Mouse (Mus musculus) forebrain, embryonic 12.5 days (tissue): Measurements from ENCODE around the gene B4galnt1. TPM values are rescaled to one million over a fixed set of nuclear protein-coding genes. Genes with fewer than 3 reads are reported as not detected.

ENCODE experiments used
- polyA plus RNA-seq: library from polyadenylated mRNA; unstranded; fragments of >200 nt; fragmentation: Nextera tagmentation; extraction: Ambion mirVana; gene quantifications from 2 replicates; pipeline ENCODE4 v1.2.1, GENCODE M21; 2016

B4galnt1 gene
- polyA plus RNA-seq, 1 experiment from 2014 or later = 13.3 TPM

Other genes starting within 250 kb of the B4galnt1 start
- gene Ctdsp2, start 186.5 kb upstream of the B4galnt1 start, polyA plus RNA-seq = 49.2 and 49.5 TPM in 2 replicates
- 0.21 TPM in 1 of 2 replicates, not detected in the other for gene Avil, start 164.5 kb upstream of the B4galnt1 start, polyA plus RNA-seq
- gene Tsfm, start 134.4 kb upstream of the B4galnt1 start, polyA plus RNA-seq = 82.7 and 82.8 TPM in 2 replicates
- gene Mettl1, start 123.8 kb upstream of the B4galnt1 start, polyA plus RNA-seq = 31.4 and 35.5 TPM in 2 replicates
- gene Eef1akmt3, start 123.7 kb upstream of the B4galnt1 start, polyA plus RNA-seq = 0.14 and 0.20 TPM in 2 replicates
- 0.10 and 0.28 TPM in 2 replicates for gene Cyp27b1, start 117.0 kb upstream of the B4galnt1 start, polyA plus RNA-seq
- 3.9 and 4.2 TPM in 2 replicates for gene March9, start 105.0 kb upstream of the B4galnt1 start, polyA plus RNA-seq
- 2,431 and 2,450 TPM in 2 replicates for gene Cdk4, start 101.7 kb upstream of the B4galnt1 start, polyA plus RNA-seq
- gene Tspan31, start 95.0 kb upstream of the B4galnt1 start, polyA plus RNA-seq = 139 and 158 TPM in 2 replicates
- gene Agap2, start 89.9 kb upstream of the B4galnt1 start, polyA plus RNA-seq = 0.73 and 1.1 TPM in 2 replicates
- gene Os9, start 44.1 kb upstream of the B4galnt1 start, polyA plus RNA-seq = 86.1 and 90.2 TPM in 2 replicates
- gene Slc26a10, start 15.4 kb downstream of the B4galnt1 start, polyA plus RNA-seq = 0.86 and 2.2 TPM in 2 replicates
- gene Arhgef25, start 24.9 kb downstream of the B4galnt1 start, polyA plus RNA-seq = 32.3 and 36.4 TPM in 2 replicates
- 170 and 172 TPM in 2 replicates for gene Dtx3, start 30.5 kb downstream of the B4galnt1 start, polyA plus RNA-seq
- gene Pip4k2c, start 46.4 kb downstream of the B4galnt1 start, polyA plus RNA-seq = 19.4 and 20.2 TPM in 2 replicates
- 44.1 and 53.1 TPM in 2 replicates for gene Kif5a, start 98.1 kb downstream of the B4galnt1 start, polyA plus RNA-seq
- 226 and 229 TPM in 2 replicates for gene Dctn2, start 101.1 kb downstream of the B4galnt1 start, polyA plus RNA-seq
- gene Mbd6, start 123.8 kb downstream of the B4galnt1 start, polyA plus RNA-seq = 18.4 and 21.2 TPM in 2 replicates
- 177 and 183 TPM in 2 replicates for gene Mars, start 146.6 kb downstream of the B4galnt1 start, polyA plus RNA-seq
- gene Arhgap9, start 156.7 kb downstream of the B4galnt1 start, polyA plus RNA-seq = 0.64 and 1.3 TPM in 2 replicates
- gene Gli1, start 176.7 kb downstream of the B4galnt1 start, polyA plus RNA-seq = 3.2 and 3.6 TPM in 2 replicates
- 0.06 TPM in 1 of 2 replicates, not detected in the other for gene Inhbe, start 189.2 kb downstream of the B4galnt1 start, polyA plus RNA-seq
- not detected in 2 replicates for gene Inhbc, start 205.2 kb downstream of the B4galnt1 start, polyA plus RNA-seq
- gene R3hdm2, start 215.1 kb downstream of the B4galnt1 start, polyA plus RNA-seq = 37.5 and 40.3 TPM in 2 replicates